Mouse (Mus musculus) lung, embryonic 14.5 days (tissue): ENCODE measurements at regions not wholly inside any gene's neighbourhood (a gene's known extent, or its start where the extent isn't known, plus 50 kb on each side); places are given as distances from the start of the nearest gene placed in this dataset.

Source experiments
- ATAC-seq: fragments of 200-750 bp; cut with Nextera tagmentation; 2 replicates; pipeline ENCODE4 v1.8.0; 2017; ENCODE audit warnings: mild to moderate bottlenecking, moderate TSS enrichment, moderate library complexity; ENCODE audit not compliant: insufficient read depth
- DNase-seq: peaks from one replicate; pipeline ENCODE4 v3.0.0-alpha.2; 2015
- H3K27ac ChIP-seq: fragments of 300-500 bp; sonication (generic); 2 replicates; pipeline ENCODE4 v1.5.1; 2014; ENCODE audit warnings: low read depth, mild to moderate bottlenecking, moderate library complexity
- H3K27me3 ChIP-seq: fragments of 300-500 bp; sonication (generic); 2 replicates; pipeline ENCODE4 v1.6.1; 2014; ENCODE audit warnings: low read length, control low read depth; ENCODE audit not compliant: insufficient read depth
- H3K36me3 ChIP-seq: fragments of 300-500 bp; sonication (generic); 2 replicates; pipeline ENCODE4 v1.6.1; 2014; ENCODE audit warnings: control low read depth; ENCODE audit not compliant: insufficient read depth
- H3K4me1 ChIP-seq: fragments of 300-500 bp; sonication (generic); 2 replicates; pipeline ENCODE4 v1.6.1; 2014; ENCODE audit warnings: antibody characterized with exemption, control low read depth; ENCODE audit not compliant: insufficient read depth
- H3K4me2 ChIP-seq: fragments of 300-500 bp; sonication (generic); 2 replicates; pipeline ENCODE4 v1.6.1; 2014; ENCODE audit warnings: mild to moderate bottlenecking
- H3K4me3 ChIP-seq: fragments of 300-500 bp; sonication (generic); 2 replicates; pipeline ENCODE4 v1.5.1; 2014; ENCODE audit warnings: low read depth, low read length
- H3K9ac ChIP-seq: fragments of 300-500 bp; sonication (generic); 2 replicates; pipeline ENCODE4 v1.6.1; 2014
- H3K9me3 ChIP-seq: fragments of 300-500 bp; sonication (generic); 2 replicates; pipeline ENCODE4 v1.6.1; 2016; ENCODE audit warnings: low read depth, low read length, control low read depth
- CTCF ChIP-seq: IDR thresholded peaks from 2 replicates; pipeline ENCODE4 v1.5.1; 2016; ENCODE audit warnings: antibody characterized with exemption, low read depth
- WGBS: fragments of 180-500 bp; shearing (Covaris S2); extraction: QIAGEN DNeasy Blood & Tissue Kit; methylation state at CpG from one replicate; pipeline ENCODE4 v1.1.7; 2014; 5-methylcytosine and 5-hydroxymethylcytosine counted together

- Histone ChIP-seq H3K36me3 (no peaks in the 10 kb centered on the region), H3K9ac (no peak overlapping the region), H3K4me1 (no peaks in the 10 kb centered on the region), H3K4me2 (no peak overlapping the region), H3K4me3 (no peak overlapping the region), H3K27me3 (no peaks in the 10 kb centered on the region), H3K9me3 (no peaks in the 10 kb centered on the region), H3K27ac (no peak overlapping the region)
- 81% methylated on average over 2 of the region's 2 CpGs for WGBS
- TF ChIP-seq CTCF = peak; percentile 31
- DNase-seq (peak; percentile 3), ATAC-seq (no peak)
Measured at GRCm38 (mm10) chr15:88319527-88319926, 280.6 kb upstream of the Zdhhc25 start.

GRCm38 (mm10) chr15:88323584-88324375, 276.3 kb upstream of the Zdhhc25 start:
- WGBS = 86% methylated on average over 16 of the region's 16 CpGs
- Histone ChIP-seq H3K4me2 (no peak overlapping the region), H3K27ac (no peak overlapping the region), H3K9ac (no peak overlapping the region), H3K4me1 (no peaks in the 10 kb centered on the region), H3K4me3 (no peak overlapping the region), H3K9me3 (no peaks in the 10 kb centered on the region), H3K36me3 (no peaks in the 10 kb centered on the region), H3K27me3 (no peaks in the 10 kb centered on the region)
- no peak for TF ChIP-seq CTCF
- DNase-seq = no peak
- no peak for ATAC-seq

GRCm38 (mm10) chr15:88325108-88325507, 275.0 kb upstream of the Zdhhc25 start:
- Histone ChIP-seq H3K4me3 (no peak overlapping the region), H3K27me3 (no peaks in the 10 kb centered on the region), H3K27ac (no peak overlapping the region), H3K9ac (no peak overlapping the region), H3K4me2 (no peak overlapping the region), H3K4me1 (no peaks in the 10 kb centered on the region), H3K36me3 (no peaks in the 10 kb centered on the region), H3K9me3 (no peaks in the 10 kb centered on the region)
- no peak for TF ChIP-seq CTCF
- WGBS = 50% methylated on average over 6 of the region's 6 CpGs
- DNase-seq (peak; percentile 63), ATAC-seq (no peak)

- no peak for TF ChIP-seq CTCF
- no peaks in the 10 kb centered on the region for H3K4me1 ChIP-seq
- H3K4me2 ChIP-seq = no peak overlapping the region
- 90% methylated on average over 2 of the region's 2 CpGs for WGBS
- ATAC-seq (no peak), DNase-seq (no peak)
- no peaks in the 10 kb centered on the region for H3K36me3 ChIP-seq
- H3K9ac ChIP-seq = no peak overlapping the region
- H3K9me3 ChIP-seq = no peaks in the 10 kb centered on the region
- no peak overlapping the region for H3K4me3 ChIP-seq
- no peaks in the 10 kb centered on the region for H3K27me3 ChIP-seq
- H3K27ac ChIP-seq = no peak overlapping the region
Measured at GRCm38 (mm10) chr15:88353206-88353605, 246.9 kb upstream of the Zdhhc25 start.

- no peak overlapping the region for H3K4me3 ChIP-seq
- no peak for TF ChIP-seq CTCF
- H3K27ac ChIP-seq = no peak overlapping the region
- H3K4me1 ChIP-seq = no peaks in the 10 kb centered on the region
- H3K9me3 ChIP-seq = no peaks in the 10 kb centered on the region
- no peaks in the 10 kb centered on the region for H3K36me3 ChIP-seq
- no peak overlapping the region for H3K4me2 ChIP-seq
- no peak for ATAC-seq
- no peaks in the 10 kb centered on the region for H3K27me3 ChIP-seq
- no peak for DNase-seq
- no peak overlapping the region for H3K9ac ChIP-seq
- 41% methylated on average over 12 of the region's 12 CpGs for WGBS
Measured at GRCm38 (mm10) chr15:88360375-88361035, 239.6 kb upstream of the Zdhhc25 start.

- no peaks in the 10 kb centered on the region for H3K4me1 ChIP-seq
- no peak overlapping the region for H3K4me2 ChIP-seq
- H3K27me3 ChIP-seq = no peaks in the 10 kb centered on the region
- WGBS = 59% methylated on average over 5 of the region's 5 CpGs
- no peak for ATAC-seq
- H3K4me3 ChIP-seq = no peak overlapping the region
- H3K9me3 ChIP-seq = no peaks in the 10 kb centered on the region
- H3K9ac ChIP-seq = no peak overlapping the region
- H3K27ac ChIP-seq = no peak overlapping the region
- no peak for TF ChIP-seq CTCF
- DNase-seq = no peak
- no peaks in the 10 kb centered on the region for H3K36me3 ChIP-seq
Measured at GRCm38 (mm10) chr15:88361351-88361750, 238.8 kb upstream of the Zdhhc25 start.

- no peak overlapping the region for H3K4me2 ChIP-seq
- no peaks in the 10 kb centered on the region for H3K27me3 ChIP-seq
- H3K36me3 ChIP-seq = no peaks in the 10 kb centered on the region
- no peaks in the 10 kb centered on the region for H3K4me1 ChIP-seq
- ATAC-seq = no peak
- WGBS = 68% methylated on average over 6 of the region's 6 CpGs
- TF ChIP-seq CTCF = no peak
- no peak overlapping the region for H3K9ac ChIP-seq
- no peak overlapping the region for H3K27ac ChIP-seq
- no peak for DNase-seq
- no peaks in the 10 kb centered on the region for H3K9me3 ChIP-seq
- no peak overlapping the region for H3K4me3 ChIP-seq
Measured at GRCm38 (mm10) chr15:88362966-88363365, 237.1 kb upstream of the Zdhhc25 start.
